Mouse (Mus musculus) ES-Bruce4 (cell line): ENCODE data around the gene Plch1. TPM values are rescaled to one million over a fixed set of nuclear protein-coding genes. Genes with fewer than 3 reads are reported as not detected.

Source experiments
- H3K27ac ChIP-seq: 2 replicates; pipeline ENCODE4 v1.5.1; 2012; ENCODE audit warnings: low read length, inconsistent platforms; ENCODE audit not compliant: insufficient read depth
- H3K27me3 ChIP-seq: 2 replicates; pipeline ENCODE4 v1.6.1; 2012; ENCODE audit warnings: mild to moderate bottlenecking, low read length, inconsistent platforms; ENCODE audit not compliant: control insufficient read depth, poor library complexity, insufficient read depth, severe bottlenecking
- H3K36me3 ChIP-seq: 2 replicates; pipeline ENCODE4 v1.6.1; 2012; ENCODE audit warnings: inconsistent platforms, mild to moderate bottlenecking, low read length, moderate library complexity; ENCODE audit not compliant: control insufficient read depth, poor library complexity, insufficient read depth, severe bottlenecking
- H3K4me1 ChIP-seq: one replicate; pipeline ENCODE4 v1.8.1; 2011; ENCODE audit warnings: low read length; ENCODE audit not compliant: control insufficient read depth, insufficient read depth
- H3K4me3 ChIP-seq: 2 replicates; pipeline ENCODE4 v1.5.1; 2011; ENCODE audit warnings: low read depth, mild to moderate bottlenecking, low read length
- H3K9ac ChIP-seq: 2 replicates; pipeline ENCODE4 v1.6.1; 2012; ENCODE audit warnings: low read depth, mild to moderate bottlenecking, inconsistent platforms; ENCODE audit not compliant: poor library complexity, severe bottlenecking
- H3K9me3 ChIP-seq: replicated peaks from 2 replicates; pipeline ENCODE4 v1.6.1; 2012; ENCODE audit warnings: mild to moderate bottlenecking, low read length, inconsistent platforms; ENCODE audit not compliant: control insufficient read depth, poor library complexity, insufficient read depth, severe bottlenecking
- CTCF ChIP-seq: IDR thresholded peaks from one replicate; pipeline ENCODE4 v1.8.1; 2011; ENCODE audit warnings: low read depth, low read length
- EP300 ChIP-seq: IDR thresholded peaks from 2 replicates; pipeline ENCODE4 v1.6.1; 2011; ENCODE audit warnings: low read depth, low read length; ENCODE audit not compliant: insufficient read depth
- POLR2A ChIP-seq: IDR thresholded peaks from one replicate; pipeline ENCODE4 v1.8.1; 2011; ENCODE audit warnings: low read length; ENCODE audit not compliant: insufficient read depth
- polyA plus RNA-seq: library from polyadenylated mRNA; stranded (reverse); fragments of >200 nt; gene quantifications from 2 replicates; pipeline ENCODE4 v1.2.4, GENCODE M21; 2011; ENCODE audit warnings: low read depth; ENCODE audit not compliant: missing spikeins, insufficient read depth, insufficient read length

Gene Plch1
- polyA plus RNA-seq, 1 experiment = 6.8 TPM

GRCm38 (mm10) chr3:63910301-63910700 is 11.0 kb upstream of the Plch1 start:
- H3K27me3 ChIP-seq = no peaks in the 10 kb centered on the region; the same call in 1 of the 2 replicates
- H3K36me3 ChIP-seq = no peaks in the 10 kb centered on the region
- H3K4me3 ChIP-seq = no peak overlapping the region
- no peak overlapping the region for H3K9ac ChIP-seq
- H3K4me1 ChIP-seq = no peaks in the 10 kb centered on the region
- H3K9me3 ChIP-seq = no peaks in the 10 kb centered on the region
- H3K27ac ChIP-seq = no peak overlapping the region
- TF ChIP-seq EP300 (no peak), POLR2A (no peak), CTCF (no peak)

GRCm38 (mm10) chr3:63905241-63905640 is 6.0 kb upstream of the Plch1 start:
- H3K9me3 ChIP-seq = no peaks in the 10 kb centered on the region
- peak overlapping the region; percentile 53 for H3K4me3 ChIP-seq
- TF ChIP-seq CTCF (no peak), POLR2A (no peak), EP300 (no peak)
- no peak overlapping the region for H3K9ac ChIP-seq
- no peaks in the 10 kb centered on the region; the same call in none of the 2 replicates for H3K27me3 ChIP-seq
- no peaks in the 10 kb centered on the region for H3K36me3 ChIP-seq
- H3K27ac ChIP-seq = no peak overlapping the region
- H3K4me1 ChIP-seq = no peaks in the 10 kb centered on the region

GRCm38 (mm10) chr3:63904157-63904556 is 4.9 kb upstream of the Plch1 start:
- no peaks in the 10 kb centered on the region for H3K9me3 ChIP-seq
- H3K9ac ChIP-seq = no peak overlapping the region
- TF ChIP-seq CTCF = no peak
- no peak for TF ChIP-seq EP300
- TF ChIP-seq POLR2A = no peak
- H3K27me3 ChIP-seq = no peaks in the 10 kb centered on the region; the same call in none of the 2 replicates
- no peaks in the 10 kb centered on the region for H3K36me3 ChIP-seq
- H3K4me3 ChIP-seq = no peak overlapping the region
- H3K27ac ChIP-seq = no peak overlapping the region
- H3K4me1 ChIP-seq = no peaks in the 10 kb centered on the region

GRCm38 (mm10) chr3:63900021-63900571 is 824 bp upstream of the Plch1 start:
- peak overlapping the region; percentile 64 for H3K4me3 ChIP-seq
- H3K9me3 ChIP-seq = no peaks in the 10 kb centered on the region
- H3K36me3 ChIP-seq = no peaks in the 10 kb centered on the region
- no peaks in the 10 kb centered on the region for H3K4me1 ChIP-seq
- no peak for TF ChIP-seq CTCF
- TF ChIP-seq EP300 = no peak
- no peak for TF ChIP-seq POLR2A
- H3K9ac ChIP-seq = no peak overlapping the region
- no peaks in the 10 kb centered on the region; the same call in 1 of the 2 replicates for H3K27me3 ChIP-seq
- no peak overlapping the region for H3K27ac ChIP-seq

- Histone ChIP-seq H3K4me1 (no peaks in the 10 kb centered on the region), H3K9ac (peak overlapping the region; percentile 70), H3K9me3 (no peaks in the 10 kb centered on the region), H3K36me3 (no peaks in the 10 kb centered on the region), H3K27ac (no peak overlapping the region), H3K4me3 (peak overlapping the region; percentile 88), H3K27me3 (no peaks in the 10 kb centered on the region; the same call in 1 of the 2 replicates)
- TF ChIP-seq CTCF (no peak), EP300 (no peak), POLR2A (no peak)
Measured at GRCm38 (mm10) chr3:63898581-63899308, 527 bp downstream of the Plch1 start.

- no peak overlapping the region for H3K27ac ChIP-seq
- H3K4me3 ChIP-seq = no peak overlapping the region
- TF ChIP-seq POLR2A = no peak
- no peak for TF ChIP-seq EP300
- TF ChIP-seq CTCF = no peak
- H3K27me3 ChIP-seq = no peaks in the 10 kb centered on the region; the same call in 1 of the 2 replicates
- no peaks in the 10 kb centered on the region for H3K36me3 ChIP-seq
- no peaks in the 10 kb centered on the region for H3K4me1 ChIP-seq
- no peak overlapping the region for H3K9ac ChIP-seq
- no peaks in the 10 kb centered on the region for H3K9me3 ChIP-seq
Measured at GRCm38 (mm10) chr3:63897177-63897576, 2.1 kb downstream of the Plch1 start.
